Mouse (Mus musculus) cerebellum, adult 9-10 months (tissue): ENCODE measurements at regions not wholly inside any gene's neighbourhood (a gene's known extent, or its start where the extent isn't known, plus 50 kb on each side); places are given as distances from the start of the nearest gene placed in this dataset.
A peak's percentile ranks its signal among the peaks of the same experiment; 100 is the strongest.
"Not testable (repeated sequence)": the region's sequence is repeated elsewhere in the genome, so short reads cannot be mapped to it uniquely, and the experiment has no call there.

ENCODE experiments used
- DNase-seq: peaks from one replicate; pipeline ENCODE4 v3.0.0; 2022

GRCm38 (mm10) chr14:59075845-59076745, 66.6 kb downstream of the 1700129C05Rik start:
- no peak for DNase-seq

DNA sequence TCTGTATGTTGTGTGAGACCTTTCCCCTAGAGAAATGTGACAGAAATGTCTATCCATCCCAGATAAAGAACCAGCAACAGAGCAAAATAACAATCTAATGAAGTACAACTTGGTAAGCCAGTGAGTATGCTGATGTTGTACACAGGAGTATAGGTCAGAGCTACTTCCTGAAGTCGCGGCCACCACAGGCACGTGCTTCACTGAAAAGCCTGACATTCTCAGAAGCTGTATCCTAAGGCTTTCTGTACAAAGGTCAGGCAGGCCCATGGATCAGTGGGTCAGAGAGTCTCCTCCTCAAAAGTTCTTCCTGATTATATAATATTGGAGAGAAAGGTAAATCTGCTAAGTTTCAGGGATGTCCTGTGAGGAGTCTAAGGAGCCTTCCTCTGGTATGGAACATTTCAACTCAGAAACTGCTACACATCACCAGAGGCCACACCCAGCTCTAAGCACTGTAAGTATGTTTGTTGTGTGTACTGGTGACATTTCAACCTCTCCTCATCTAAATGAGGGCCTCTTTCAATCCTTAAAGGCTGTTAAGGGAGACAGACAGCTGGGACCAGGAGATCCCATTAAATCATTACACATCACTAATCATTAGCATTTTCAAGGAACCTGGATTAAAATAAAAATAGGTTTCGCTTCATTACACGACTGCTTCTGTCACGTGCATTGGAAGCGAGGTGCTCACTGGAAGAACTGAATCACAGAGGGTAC, 70.2 kb downstream of the 1700129C05Rik start:
- DNase-seq, result no peak

- DNase-seq, result no peak
These were observed 72.6 kb downstream of the 1700129C05Rik start for GRCm38 (mm10) chr14:59070056-59070455.

DNA sequence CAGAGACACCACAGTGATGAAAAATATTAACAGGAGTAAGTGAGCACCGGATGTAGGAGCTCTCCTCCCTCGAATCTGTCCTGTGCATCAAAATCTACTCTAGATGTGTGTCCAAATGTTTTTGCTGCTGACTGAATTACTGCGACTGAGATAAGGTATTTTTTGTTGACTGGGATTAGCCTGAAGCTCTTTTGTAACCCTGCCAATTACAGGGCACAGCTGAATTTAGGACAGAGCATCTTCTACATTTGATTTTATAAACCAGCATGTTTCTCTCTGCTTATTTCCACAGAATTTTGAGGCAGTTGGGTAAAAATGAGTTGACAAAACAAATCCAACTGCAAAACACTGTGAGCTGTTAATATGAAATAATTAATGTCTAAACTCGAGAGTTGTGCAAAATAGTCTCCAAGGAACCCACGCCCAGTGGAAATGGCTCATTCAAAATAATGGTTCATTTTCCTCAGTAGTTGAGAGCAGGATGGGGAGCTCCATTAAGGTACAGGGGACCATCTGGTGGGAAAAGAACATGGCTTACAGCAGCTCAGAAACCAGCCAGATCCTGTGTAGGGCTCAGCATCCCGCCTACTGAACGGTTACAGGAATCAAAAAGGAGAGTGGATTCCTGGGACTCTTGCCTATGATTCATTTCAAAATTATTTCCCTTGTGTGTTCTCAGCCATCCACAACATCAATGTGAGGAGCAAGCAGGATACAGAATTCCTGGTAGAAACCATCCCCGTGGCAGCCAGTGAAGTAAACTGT, 76.1 kb downstream of the 1700129C05Rik start:
- DNase-seq, result peak; percentile 16

GRCm38 (mm10) chr14:59063221-59063620, 79.5 kb downstream of the 1700129C05Rik start:
- DNase-seq, result no peak

DNA sequence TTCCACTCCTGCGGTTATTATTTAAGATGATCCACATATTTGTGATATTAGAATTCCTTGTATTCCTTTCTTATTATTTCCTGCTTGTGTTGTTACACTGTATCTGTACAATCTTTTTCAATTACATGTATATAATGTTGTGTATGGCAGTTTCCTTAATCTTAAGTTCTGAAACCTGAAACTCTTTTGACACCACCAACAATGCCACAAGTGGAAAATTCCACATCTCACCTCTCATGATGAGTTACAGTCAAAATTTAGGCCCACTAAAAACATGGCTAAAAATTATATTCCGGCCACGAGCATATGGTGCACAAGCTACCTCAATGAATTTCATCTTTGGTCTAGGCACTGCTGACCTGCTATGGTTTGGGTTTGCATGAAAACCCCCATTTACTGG, 85.9 kb downstream of the 1700129C05Rik start:
- no peak for DNase-seq

DNA sequence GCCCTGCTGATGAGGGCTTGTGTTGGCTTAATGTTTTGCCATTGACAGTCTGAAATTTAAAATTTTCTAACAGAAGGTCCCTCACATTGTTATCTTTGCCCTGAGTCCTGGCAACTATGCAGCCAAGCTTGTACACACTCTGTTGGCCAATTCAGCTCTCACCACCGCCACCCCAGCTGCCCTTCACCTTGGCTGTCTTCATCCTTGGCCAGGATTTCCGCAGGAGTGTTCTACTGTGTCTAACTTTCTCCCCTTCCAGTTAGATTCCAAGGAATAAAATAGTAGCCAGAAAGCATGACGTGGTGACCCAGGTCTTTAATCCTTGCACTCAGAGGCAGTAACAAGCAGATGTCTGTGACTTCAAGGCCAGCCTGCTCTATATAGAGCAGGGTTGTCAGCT, 87.4 kb downstream of the 1700129C05Rik start:
- DNase-seq, result no peak

DNA sequence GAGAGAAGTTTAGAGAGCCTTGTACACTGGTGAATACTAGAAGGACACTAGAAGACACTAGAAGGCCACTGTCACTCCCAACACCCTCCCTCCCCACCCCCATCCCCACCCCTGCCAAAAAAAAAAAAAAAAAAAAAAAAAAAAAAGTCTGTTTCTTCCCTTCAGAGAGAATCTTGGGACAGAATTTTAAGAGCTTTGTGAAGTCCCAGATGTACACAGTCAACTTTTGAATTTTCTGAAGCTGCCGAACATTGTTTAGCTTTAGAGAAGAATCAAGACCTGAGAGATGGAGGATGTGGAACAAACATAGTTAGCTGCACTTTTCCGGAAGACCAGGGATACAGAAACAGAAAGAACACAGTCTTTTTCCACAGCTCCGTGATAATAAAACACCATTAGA, 90.3 kb downstream of the 1700129C05Rik start:
- DNase-seq, result no peak

- no peak for DNase-seq
These were observed 91.2 kb downstream of the 1700129C05Rik start for GRCm38 (mm10) chr14:59051478-59051879.

DNA sequence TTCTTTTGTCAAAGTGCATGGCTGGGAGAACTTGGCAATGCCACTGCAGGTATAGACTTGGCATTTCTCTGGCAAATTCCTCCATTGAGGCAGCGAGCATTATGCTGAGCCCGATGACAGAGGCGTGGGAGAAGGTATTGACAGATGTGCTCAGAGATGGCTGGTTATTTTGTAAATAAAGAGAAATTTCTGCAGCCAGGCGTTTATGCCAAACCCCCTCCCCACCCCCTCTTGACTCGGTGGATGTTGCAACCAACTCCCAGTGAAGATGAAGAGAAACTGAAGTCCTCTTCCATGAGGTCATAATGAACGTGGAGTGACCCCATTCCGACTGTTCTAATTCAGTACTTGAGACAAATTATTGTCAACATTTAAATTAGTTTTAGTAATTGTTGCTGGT, 97.0 kb downstream of the 1700129C05Rik start:
- no peak for DNase-seq

GRCm38 (mm10) chr14:59045235-59045634, 97.5 kb downstream of the 1700129C05Rik start:
- DNase-seq, result no peak

- no peak for DNase-seq
These were observed 100.5 kb downstream of the 1700129C05Rik start for GRCm38 (mm10) chr14:59042152-59042551.

DNA sequence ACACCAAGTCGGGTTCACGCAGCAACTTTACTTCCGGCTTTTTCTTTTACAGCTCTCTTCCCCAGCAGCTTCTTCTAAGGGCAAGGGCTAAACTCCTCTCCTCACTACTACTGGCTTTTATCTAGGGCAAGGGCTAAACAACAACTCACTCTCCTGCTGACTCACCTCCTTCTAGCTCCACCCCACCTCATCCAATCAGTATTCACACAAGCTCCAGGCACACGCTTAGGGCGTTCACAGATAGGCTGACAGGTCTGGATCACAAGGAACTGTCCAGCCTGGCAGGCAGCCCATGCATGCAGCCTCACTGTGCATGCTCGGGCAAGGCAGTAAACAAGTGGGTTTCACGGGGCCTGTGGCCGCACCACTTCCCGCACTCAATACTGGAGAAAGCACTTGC, 116.9 kb downstream of the 1700129C05Rik start:
- DNase-seq, result not testable (repeated sequence)

DNA sequence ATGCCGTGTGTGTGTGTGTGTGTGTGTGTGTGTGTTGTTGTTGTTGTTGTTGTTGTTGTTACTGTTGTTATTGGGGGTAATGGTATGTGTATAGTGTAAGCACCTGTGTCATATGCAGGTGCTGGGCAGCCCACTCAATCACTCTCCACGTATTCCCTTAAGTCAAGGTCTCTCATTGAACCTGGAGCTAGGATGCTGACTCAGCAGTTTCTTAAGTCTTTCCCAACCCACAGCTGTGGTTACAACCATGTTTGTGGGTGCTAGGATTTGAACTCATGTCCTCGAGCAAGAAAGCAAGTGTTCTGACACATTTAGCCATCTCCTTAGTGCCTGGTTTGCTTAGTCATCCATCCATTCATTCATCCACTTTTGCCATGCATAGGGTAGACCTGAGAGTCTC, 133.2 kb downstream of the 1700129C05Rik start:
- DNase-seq, result no peak

DNA sequence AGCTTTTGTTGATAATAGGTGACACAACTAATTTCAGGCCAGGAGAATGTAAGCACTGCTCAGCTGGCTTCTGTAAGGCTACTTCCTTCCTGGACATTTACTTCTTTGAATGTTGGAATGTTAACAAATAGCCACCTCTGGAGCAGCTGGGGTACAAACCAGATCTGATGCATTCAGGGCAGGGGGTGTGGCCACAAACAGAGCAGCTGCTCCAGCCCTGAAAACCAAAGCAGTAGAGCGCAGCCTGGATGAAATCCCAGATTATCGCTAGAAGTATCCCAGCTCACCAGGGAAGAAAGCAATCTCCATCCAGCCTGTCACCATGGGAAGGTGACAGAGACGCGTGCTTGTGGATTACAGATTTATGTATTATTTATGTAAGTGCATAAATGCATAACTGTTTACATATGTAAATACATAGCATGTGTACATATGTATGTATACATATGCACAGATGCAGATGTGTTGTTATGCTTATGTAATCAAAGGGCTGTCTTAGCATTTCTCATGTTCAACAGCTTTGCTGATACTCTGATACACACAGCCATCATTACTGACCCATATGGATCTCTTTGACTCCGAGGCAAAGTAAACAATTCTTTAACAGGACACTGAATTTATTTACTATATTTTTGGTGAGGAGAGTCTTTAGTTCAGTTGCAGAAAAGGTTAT, 143.5 kb downstream of the 1700129C05Rik start:
- no peak for DNase-seq

- no peak for DNase-seq
These were observed 147.7 kb downstream of the 1700129C05Rik start for GRCm38 (mm10) chr14:58994994-58995393.

DNA sequence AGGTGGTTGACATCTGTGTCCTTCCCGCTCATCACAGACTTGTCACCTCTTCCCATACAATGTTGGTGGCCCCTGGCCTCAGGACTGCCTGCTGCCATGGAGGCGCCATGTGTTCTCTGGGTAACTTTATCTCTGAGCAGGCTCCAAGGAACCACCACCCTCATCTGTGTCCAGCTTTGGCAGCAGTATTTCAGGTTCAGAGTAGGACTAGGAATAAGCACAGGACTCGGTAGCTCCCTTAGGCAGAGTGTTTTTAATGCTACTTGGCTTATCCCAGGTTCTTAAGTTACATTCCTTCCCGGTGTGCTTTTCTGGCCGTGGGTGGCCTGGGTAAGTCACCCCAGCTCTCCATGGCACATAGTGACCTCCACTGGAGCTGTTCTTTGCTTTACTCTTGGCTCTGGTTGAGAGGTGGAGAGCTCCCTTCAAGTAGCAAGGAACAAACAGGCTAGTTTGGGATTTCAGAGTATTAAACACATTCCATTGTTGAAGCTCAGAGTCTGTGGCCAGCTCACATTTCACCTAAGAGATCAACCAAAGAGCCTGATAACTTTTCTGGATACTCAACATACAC, 153.0 kb downstream of the 1700129C05Rik start:
- no peak for DNase-seq

GRCm38 (mm10) chr14:58987688-58988087, 155.0 kb downstream of the 1700129C05Rik start:
- DNase-seq, result no peak

DNA sequence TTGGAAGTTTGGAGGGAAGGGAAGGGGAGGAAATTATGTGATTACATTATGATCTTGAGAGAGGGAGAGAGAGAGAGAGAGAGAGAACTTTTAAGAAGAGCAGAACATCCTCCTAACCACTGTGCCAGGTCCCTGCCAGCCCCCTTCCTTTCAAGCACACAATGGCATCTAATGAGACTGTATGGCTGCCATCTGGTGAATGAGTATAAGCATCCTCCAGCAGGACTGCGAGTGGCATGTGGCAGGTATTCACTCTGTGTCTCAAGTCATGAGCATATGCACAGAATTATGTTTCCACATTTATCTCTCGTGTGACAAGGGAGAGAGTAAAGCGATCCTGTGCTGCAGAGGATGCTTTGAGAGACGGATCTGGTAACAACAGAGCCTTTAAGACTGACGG, 156.9 kb downstream of the 1700129C05Rik start:
- no peak for DNase-seq

- no peak for DNase-seq
These were observed 165.9 kb downstream of the 1700129C05Rik start for GRCm38 (mm10) chr14:58976791-58977190.

- DNase-seq, result no peak
These were observed 173.4 kb downstream of the 1700129C05Rik start for GRCm38 (mm10) chr14:58969248-58969647.

DNA sequence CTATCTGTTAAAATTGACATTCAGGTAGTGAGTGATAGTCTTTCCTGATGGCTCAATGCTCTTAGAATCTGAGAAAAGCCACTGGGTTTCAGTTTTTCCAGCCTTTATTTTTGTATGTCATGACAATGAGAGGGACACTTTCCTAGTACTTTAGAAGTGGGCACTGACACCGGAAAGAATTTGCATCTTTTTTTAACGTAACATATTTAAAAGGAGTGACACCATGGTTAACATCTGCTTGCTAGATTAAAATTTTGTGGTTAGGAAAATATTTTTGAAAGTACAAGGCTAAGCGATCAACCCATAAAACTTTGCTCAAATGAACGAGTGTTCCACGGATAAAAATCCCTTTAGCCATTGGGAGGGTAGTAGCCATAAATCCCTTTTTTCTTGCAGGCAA, 174.7 kb downstream of the 1700129C05Rik start:
- DNase-seq, result no peak
